Mouse (Mus musculus) embryonic fibroblast, embryonic 13.5 days (primary cell): Measurements from ENCODE around the gene Arhgdig.

Source experiments
- CTCF ChIP-seq: IDR thresholded peaks from 2 replicates; pipeline ENCODE4 v1.5.1; 2011; ENCODE audit warnings: mild to moderate bottlenecking, control low read depth, low read length, moderate library complexity, borderline replicate concordance; ENCODE audit not compliant: insufficient read depth
- POLR2A ChIP-seq: IDR thresholded peaks from 2 replicates; pipeline ENCODE4 v1.6.1; 2011; ENCODE audit warnings: low read depth, mild to moderate bottlenecking, control low read depth, low read length, moderate library complexity

- TF ChIP-seq POLR2A (no peak), CTCF (no peak)
Measured at GRCm38 (mm10) chr17:26240990-26241389, 33.4 kb upstream of the Arhgdig start.
